Mouse (Mus musculus) thymus, postnatal 14 days (tissue): Measurements from ENCODE around the gene Synpo2l.
"Not testable (repeated sequence)": the region's sequence is repeated elsewhere in the genome, so short reads cannot be mapped to it uniquely, and the experiment has no call there.

Experiments
- DNase-seq: peaks from one replicate; pipeline ENCODE4 v3.0.0; 2021

The Synpo2l gene

GRCm38 (mm10) chr14:20668154-20668810 lies at the start of gene Synpo2l:
Gene Synpo2l, minus strand, starts transcription at chr14:20668354.
- no peak for DNase-seq

- DNase-seq: no peak
These were observed 45.7 kb upstream of the Synpo2l start for GRCm38 (mm10) chr14:20713832-20714231.

GRCm38 (mm10) chr14:20708239-20708638 lies 40.1 kb upstream of the Synpo2l start:
- DNase-seq: no peak

GRCm38 (mm10) chr14:20707201-20708190 lies 39.3 kb upstream of the Synpo2l start, which contains the start of gene Zswim8:
Gene Zswim8, plus strand, starts transcription at chr14:20707552.
- DNase-seq: peak; percentile 74

- not testable (repeated sequence) for DNase-seq
These were observed 35.3 kb upstream of the Synpo2l start for GRCm38 (mm10) chr14:20703461-20703860.

DNA sequence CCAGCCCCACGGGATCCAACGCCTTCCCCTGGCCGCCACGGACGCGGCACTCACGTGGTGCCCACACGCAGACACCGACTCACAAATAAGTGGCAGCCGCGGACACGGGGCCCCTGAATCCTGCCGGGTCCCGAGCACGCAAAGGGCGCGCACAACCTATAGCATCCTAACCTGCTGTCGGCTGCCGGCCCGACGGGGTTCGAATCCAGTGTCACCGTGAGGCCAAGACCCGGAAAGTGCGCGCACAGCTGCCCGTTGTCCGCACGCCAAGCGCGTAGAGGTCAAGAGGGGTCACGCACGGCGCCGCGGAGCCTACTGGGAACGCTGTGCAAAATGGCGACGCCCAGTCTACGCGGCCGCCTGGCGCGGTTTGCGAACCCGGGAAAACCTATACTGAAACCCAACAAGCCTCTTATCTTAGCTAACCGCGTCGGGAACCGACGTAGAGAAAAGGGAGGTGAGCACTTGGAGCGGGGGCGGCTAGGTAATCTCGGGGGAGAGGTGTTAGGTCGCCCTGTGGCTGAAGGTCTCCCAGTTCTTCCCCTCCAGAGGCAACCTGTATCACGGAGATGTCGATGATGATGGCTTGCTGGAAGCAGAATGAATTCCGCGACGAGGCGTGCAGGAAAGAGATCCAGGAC lies 34.7 kb upstream of the Synpo2l start, which contains the start of gene Chchd1:
TSS of gene Chchd1 (plus strand) at position 266 of the 641 bp plus-strand sequence.
- peak; percentile 85 for DNase-seq

GRCm38 (mm10) chr14:20702096-20702740 lies 34.1 kb upstream of the Synpo2l start:
- DNase-seq: no peak

DNA sequence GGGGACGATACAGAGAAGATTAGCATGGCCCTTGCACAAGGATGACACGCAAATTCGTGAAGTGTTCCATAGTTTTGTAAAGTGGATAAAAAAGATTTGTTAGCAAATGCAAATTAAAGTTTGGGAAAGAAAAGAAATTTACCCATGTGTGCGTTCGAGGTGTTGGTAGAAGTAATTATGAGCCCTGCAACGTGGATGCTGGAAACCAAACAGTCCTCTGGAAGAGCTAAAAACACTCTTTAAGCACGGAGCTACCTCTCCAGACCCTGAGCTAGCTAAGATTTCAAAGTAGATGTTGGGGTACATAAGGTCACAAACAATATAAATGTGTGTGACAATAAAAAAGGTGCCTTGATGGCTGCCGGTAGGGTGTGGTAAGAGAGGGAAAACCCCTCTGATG lies 33.4 kb upstream of the Synpo2l start:
- DNase-seq: no peak

GRCm38 (mm10) chr14:20700362-20700761 lies 32.2 kb upstream of the Synpo2l start:
- no peak for DNase-seq

- DNase-seq: no peak
These were observed 30.4 kb upstream of the Synpo2l start for GRCm38 (mm10) chr14:20698515-20698914.

DNA sequence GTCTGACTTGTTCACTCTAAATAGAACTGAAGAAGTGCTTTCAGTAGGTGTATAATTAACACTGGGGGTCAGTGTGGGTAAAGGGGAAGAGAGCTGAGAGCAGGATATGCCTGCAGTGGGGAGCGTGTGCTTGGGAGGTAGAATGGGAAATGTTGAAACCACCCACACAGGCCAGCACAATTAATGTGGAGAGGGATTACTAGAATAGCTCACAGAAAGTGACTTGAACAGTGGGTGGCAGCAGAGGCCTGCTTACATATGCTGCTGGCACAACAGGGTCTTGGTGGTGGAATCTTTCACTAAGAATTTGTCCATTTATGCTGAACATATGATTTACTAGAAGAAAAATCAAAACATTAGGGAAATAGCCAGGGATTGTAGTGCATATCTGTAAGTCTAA lies 28.8 kb upstream of the Synpo2l start:
- peak; percentile 64 for DNase-seq

DNA sequence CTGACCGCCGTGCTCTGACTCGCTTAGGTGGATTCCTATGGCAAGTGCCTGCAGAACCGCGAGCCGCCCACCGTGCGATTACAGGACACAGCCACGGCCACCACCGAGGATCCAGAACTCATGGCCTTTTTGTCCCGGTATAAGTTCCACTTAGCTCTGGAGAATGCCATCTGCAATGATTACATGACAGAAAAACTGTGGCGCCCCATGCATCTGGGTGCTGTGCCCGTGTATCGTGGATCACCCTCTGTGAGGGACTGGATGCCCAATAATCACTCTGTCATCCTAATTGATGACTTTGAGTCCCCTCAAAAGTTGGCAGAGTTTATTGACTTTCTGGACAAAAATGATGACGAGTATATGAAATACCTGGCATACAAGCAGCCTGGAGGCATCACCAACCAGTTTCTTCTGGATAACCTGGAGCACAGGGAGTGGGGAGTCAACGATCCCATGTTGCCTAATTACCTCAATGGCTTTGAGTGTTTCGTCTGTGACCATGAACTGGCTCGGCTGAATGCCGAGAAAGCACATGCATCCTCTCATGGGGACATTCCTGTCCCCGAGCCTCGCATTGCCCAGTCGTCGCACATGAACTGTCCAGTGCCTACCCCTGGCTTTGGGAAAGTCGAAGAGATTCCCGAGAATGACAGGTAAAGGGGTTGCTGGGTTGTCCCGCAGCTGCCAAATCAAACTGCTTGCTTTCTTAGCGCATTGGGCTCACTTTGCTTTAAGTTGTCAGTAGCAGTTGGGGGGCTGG lies 27.8 kb upstream of the Synpo2l start:
- no peak for DNase-seq

DNA sequence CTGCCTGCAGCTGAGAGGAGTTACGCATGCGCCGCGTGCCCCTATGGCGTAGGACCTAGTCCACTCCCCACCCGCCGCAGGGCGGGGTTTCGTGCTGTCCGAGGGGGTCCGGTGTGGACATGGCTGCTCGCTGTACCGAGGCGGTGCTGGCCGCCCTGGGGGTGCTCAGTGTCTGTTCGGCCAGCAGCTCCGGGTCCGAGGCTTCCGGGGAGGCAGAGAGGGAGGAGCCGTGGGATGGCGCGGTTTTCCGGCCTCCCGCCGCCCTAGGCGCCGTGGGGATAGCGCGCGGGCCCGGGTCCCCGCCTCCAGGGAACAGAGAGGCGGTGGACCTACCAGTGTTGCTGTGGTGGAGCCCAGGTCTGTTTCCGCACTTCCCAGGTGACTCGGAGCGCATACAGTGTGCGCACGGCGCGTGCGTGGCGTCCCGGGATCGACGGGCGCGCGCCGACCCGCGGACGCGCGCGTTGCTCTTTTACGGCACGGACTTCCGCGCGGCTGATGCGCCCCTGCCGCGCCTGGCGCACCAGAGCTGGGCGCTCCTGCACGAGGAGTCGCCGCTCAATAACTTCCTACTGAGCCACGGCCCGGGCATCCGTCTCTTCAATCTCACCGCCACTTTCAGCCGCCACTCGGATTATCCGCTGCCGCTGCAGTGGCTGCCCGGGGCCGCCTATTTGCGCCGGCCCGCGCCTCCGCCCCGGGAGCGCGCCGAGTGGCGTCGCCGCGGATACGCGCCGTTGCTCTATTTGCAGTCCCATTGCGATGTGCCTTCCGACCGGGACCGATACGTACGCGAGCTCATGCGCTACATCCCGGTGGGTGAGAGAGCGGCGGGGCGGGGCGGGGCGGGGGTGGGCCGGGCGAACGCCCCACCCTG lies 27.0 kb upstream of the Synpo2l start, which contains the start of gene Fut11:
TSS of gene Fut11 (plus strand) at position 85 of the 877 bp plus-strand sequence.
- peak; percentile 82 for DNase-seq

GRCm38 (mm10) chr14:20694185-20694883 lies 26.2 kb upstream of the Synpo2l start:
- DNase-seq: no peak

DNA sequence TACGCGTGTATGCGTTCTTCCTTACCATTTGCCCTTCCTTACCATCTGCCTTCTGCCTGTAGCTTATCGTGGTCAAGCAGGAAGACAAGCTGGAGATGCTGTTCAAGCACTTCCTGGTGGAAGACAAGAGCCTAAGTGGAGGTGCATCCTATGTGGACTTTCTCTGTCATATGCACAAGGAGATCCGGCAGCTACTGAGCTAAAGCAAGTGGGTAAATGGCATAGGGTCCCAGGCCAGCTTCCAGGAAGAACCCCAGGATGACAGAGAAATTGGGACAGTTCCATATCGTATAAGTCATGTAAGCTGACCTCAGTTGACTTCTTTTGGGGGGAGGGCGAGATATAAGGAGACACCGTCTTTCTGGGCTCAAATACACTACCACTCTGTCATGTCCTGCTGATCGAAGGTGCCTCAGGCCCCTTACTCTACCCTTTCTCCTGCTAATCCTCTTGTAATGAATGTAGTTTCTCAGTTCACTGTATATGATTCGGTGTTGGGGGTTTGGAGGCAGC lies 25.5 kb upstream of the Synpo2l start:
- no peak for DNase-seq

DNA sequence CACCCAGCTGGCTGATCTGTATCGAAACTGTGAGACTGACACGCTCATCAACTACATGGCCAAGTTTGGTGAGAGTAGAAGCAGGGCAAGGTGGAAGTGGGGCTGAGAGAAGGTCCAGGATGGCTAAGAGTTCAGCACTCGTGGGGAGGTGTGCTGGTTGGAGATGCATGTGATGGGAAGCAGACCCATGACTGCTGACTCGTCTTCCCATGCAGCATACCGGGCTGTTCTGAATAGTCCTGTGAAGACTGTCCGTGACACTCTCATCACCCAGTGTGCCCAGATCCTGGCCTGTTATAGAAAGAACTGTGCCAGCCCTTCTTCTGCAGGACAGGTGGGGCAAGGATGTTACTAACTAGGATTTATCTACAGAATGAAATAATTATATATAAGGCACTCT lies 23.6 kb upstream of the Synpo2l start:
- DNase-seq: no peak

DNA sequence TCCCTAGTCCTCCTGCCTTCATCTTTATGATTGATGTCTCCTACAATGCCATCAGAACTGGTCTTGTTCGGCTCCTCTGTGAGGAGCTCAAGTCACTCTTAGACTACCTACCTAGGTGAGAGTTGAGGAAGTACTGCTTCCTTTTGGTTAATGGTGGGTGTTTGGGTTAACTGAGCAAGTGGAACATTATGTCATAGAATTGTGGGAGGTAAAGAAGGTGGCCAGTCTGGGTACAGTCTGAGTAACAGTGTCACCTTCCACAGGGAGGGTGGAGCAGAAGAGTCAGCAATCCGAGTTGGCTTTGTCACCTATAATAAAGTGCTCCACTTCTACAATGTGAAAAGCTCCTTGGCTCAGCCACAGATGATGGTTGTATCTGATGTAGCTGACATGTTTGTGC lies 20.9 kb upstream of the Synpo2l start:
- DNase-seq: no peak

GRCm38 (mm10) chr14:20686576-20686975 lies 18.4 kb upstream of the Synpo2l start:
- DNase-seq: no peak

- peak; percentile 75 for DNase-seq
These were observed 14.3 kb upstream of the Synpo2l start for GRCm38 (mm10) chr14:20682498-20682897.

DNA sequence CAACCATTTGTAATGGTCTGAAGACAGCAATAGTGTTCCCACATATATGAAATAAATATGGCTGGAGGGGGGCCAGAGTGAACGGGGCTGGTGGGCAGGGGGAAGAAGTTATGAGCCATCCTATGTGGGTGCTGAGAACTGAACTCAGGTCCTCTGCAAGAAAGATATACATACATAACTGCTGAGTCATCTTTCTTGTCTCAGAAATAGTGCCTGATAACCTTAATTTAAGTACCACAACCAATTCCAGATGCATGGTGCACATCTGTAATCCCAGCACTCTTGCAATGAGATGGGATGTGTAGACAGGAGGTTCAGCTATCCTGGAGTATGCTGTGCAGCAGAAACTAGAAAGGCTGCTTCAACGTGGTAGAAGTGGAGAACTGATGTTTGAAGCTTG lies 13.6 kb upstream of the Synpo2l start:
- DNase-seq: no peak
